Comparison of ENCODE assay signal across 30 mouse cellular contexts in genomic region chr13:14801020-14801419, GRCm38 (mm10).
DNase-seq lines count a peak whose midpoint lies in the region; ATAC-seq and TF ChIP-seq lines count a peak whose summit lies in the region.
"Had no signal": no experiment of that assay in that cellular context is flagged by ENCODE, and none has a peak within 500 bp of the region (broad histone marks: within the 10 kb centered on the region; RNA-seq: fewer than 3 reads in every experiment).

No protein-coding gene starts in this region.

- no peak overlapping the region for H3K4me3 ChIP-seq in forebrain, embryonic 11.5 days (ENCODE audit: low read depth, low read length)
- H3K4me3 ChIP-seq in forebrain, embryonic 14.5 days (ENCODE audit: low read depth, low read length) = no peak overlapping the region
- H3K4me3 ChIP-seq in midbrain, embryonic 11.5 days (ENCODE audit: low read depth, low read length) = no peak overlapping the region
- no peak overlapping the region for H3K4me3 ChIP-seq in midbrain, embryonic 10.5 days
- no peak overlapping the region for H3K4me3 ChIP-seq in hindbrain, postnatal 0 days (ENCODE audit: low read length)
- H3K4me3 ChIP-seq: embryonic facial prominence, embryonic 10.5 days; embryonic facial prominence, embryonic 15.5 days; forebrain, embryonic 13.5 days; gastrocnemius, adult 2 months; heart, adult 2 months; heart, embryonic 13.5 days; kidney, embryonic 15.5 days; limb, embryonic 13.5 days had no signal

- no peaks in the 10 kb centered on the region for H3K36me3 ChIP-seq in forebrain, embryonic 11.5 days (ENCODE audit: control insufficient read depth, insufficient read depth, low read length)
- no peaks in the 10 kb centered on the region for H3K36me3 ChIP-seq in forebrain, embryonic 14.5 days (ENCODE audit: control insufficient read depth, insufficient read depth, low read length)
- no peaks in the 10 kb centered on the region for H3K36me3 ChIP-seq in midbrain, embryonic 11.5 days (ENCODE audit: control insufficient read depth, insufficient read depth, low read length)
- no peaks in the 10 kb centered on the region for H3K36me3 ChIP-seq in midbrain, embryonic 10.5 days
- no peaks in the 10 kb centered on the region for H3K36me3 ChIP-seq in hindbrain, postnatal 0 days (ENCODE audit: insufficient read depth, low read length)
- H3K36me3 ChIP-seq: embryonic facial prominence, embryonic 10.5 days; embryonic facial prominence, embryonic 15.5 days; heart, embryonic 13.5 days; kidney, embryonic 15.5 days; limb, embryonic 13.5 days had no signal

- DNase-seq in forebrain, embryonic 11.5 days (ENCODE audit: low spot score) = no peak
- DNase-seq in forebrain, embryonic 14.5 days (ENCODE audit: low spot score) = no peak
- DNase-seq in midbrain, embryonic 11.5 days (ENCODE audit: low spot score, missing footprints) = no peak
- DNase-seq in midbrain, embryonic 10.5 days (ENCODE audit: low spot score) = no peak
- peak; percentile 31 for DNase-seq in brain, embryonic 14.5 days (ENCODE audit: low read depth)
- peak; percentile 1 for DNase-seq in hindbrain, postnatal 0 days (ENCODE audit: low spot score)
- DNase-seq in spleen, adult 18-20 months = no peak
- no peak for DNase-seq in urinary bladder, adult 18-20 months (ENCODE audit: low spot score in 2 of 2)
- DNase-seq: adrenal gland, postnatal 10 days; cerebellum, adult 11 months; cerebellum, adult 9-10 months; cerebellum, postnatal 36 days; gastrocnemius, adult 2 months; gastrocnemius, postnatal 36 days; heart, adult 2 months; kidney, adult 18-20 months; kidney, postnatal 25 days; lung, postnatal 36 days; right cerebral cortex, adult 18-20 months; thymus, adult 18-20 months; thymus, postnatal 4 days had no signal

- H3K4me1 ChIP-seq in forebrain, embryonic 11.5 days (replicated peaks; ENCODE audit: control insufficient read depth, insufficient read depth, low read length) = no peaks in the 10 kb centered on the region
- no peaks in the 10 kb centered on the region for H3K4me1 ChIP-seq in forebrain, embryonic 14.5 days (ENCODE audit: control insufficient read depth, insufficient read depth, low read length)
- no peaks in the 10 kb centered on the region for H3K4me1 ChIP-seq in midbrain, embryonic 11.5 days (ENCODE audit: control insufficient read depth, insufficient read depth, low read length)
- H3K4me1 ChIP-seq in midbrain, embryonic 10.5 days = peaks cover 12% of the 10 kb centered on the region
- H3K4me1 ChIP-seq in hindbrain, postnatal 0 days (ENCODE audit: insufficient read depth, low read length) = no peaks in the 10 kb centered on the region
- H3K4me1 ChIP-seq: embryonic facial prominence, embryonic 10.5 days; embryonic facial prominence, embryonic 15.5 days; forebrain, embryonic 13.5 days; heart, embryonic 13.5 days; kidney, embryonic 15.5 days; limb, embryonic 13.5 days had no signal

- no peaks in the 10 kb centered on the region for H3K9me3 ChIP-seq in forebrain, embryonic 11.5 days (ENCODE audit: control insufficient read depth, low read length)
- no peaks in the 10 kb centered on the region for H3K9me3 ChIP-seq in forebrain, embryonic 14.5 days (replicated peaks; ENCODE audit: control insufficient read depth, low read length)
- no peaks in the 10 kb centered on the region for H3K9me3 ChIP-seq in midbrain, embryonic 11.5 days (ENCODE audit: control insufficient read depth, low read length)
- no peaks in the 10 kb centered on the region for H3K9me3 ChIP-seq in midbrain, embryonic 10.5 days (replicated peaks)
- no peaks in the 10 kb centered on the region for H3K9me3 ChIP-seq in hindbrain, postnatal 0 days (ENCODE audit: low read length)
- H3K9me3 ChIP-seq: embryonic facial prominence, embryonic 10.5 days; embryonic facial prominence, embryonic 15.5 days; forebrain, embryonic 13.5 days; kidney, embryonic 15.5 days; limb, embryonic 13.5 days had no signal

- no peak for TF ChIP-seq POLR2A in brain, embryonic 14.5 days (IDR thresholded peaks at IDR 0.05; ENCODE audit: borderline replicate concordance, extremely low read depth, insufficient read depth, insufficient read length, poor library complexity, severe bottlenecking)

- TF ChIP-seq CTCF in brain, embryonic 14.5 days (IDR thresholded peaks at IDR 0.05; ENCODE audit: borderline replicate concordance, extremely low read depth, insufficient read depth, insufficient read length) = no peak
- TF ChIP-seq CTCF in hindbrain, postnatal 0 days (IDR thresholded peaks at IDR 0.05; ENCODE audit: low read depth) = no peak

- no peak overlapping the region for H3K9ac ChIP-seq in forebrain, embryonic 11.5 days (ENCODE audit: low read length)
- H3K9ac ChIP-seq in forebrain, embryonic 14.5 days (ENCODE audit: low read length) = no peak overlapping the region
- H3K9ac ChIP-seq in midbrain, embryonic 11.5 days (ENCODE audit: low read length) = no peak overlapping the region
- H3K9ac ChIP-seq in hindbrain, postnatal 0 days (replicated peaks; ENCODE audit: low read length) = no peak overlapping the region
- H3K9ac ChIP-seq: embryonic facial prominence, embryonic 15.5 days; forebrain, embryonic 13.5 days; heart, embryonic 13.5 days; kidney, embryonic 15.5 days; limb, embryonic 13.5 days had no signal

- 19% methylated on average over 3 of the region's 3 CpGs for WGBS in forebrain, embryonic 11.5 days
- 20% methylated on average over 3 of the region's 3 CpGs for WGBS in forebrain, embryonic 14.5 days
- WGBS in midbrain, embryonic 11.5 days = 13% methylated on average over 3 of the region's 3 CpGs
- 34% methylated on average over 3 of the region's 3 CpGs for WGBS in midbrain, embryonic 10.5 days
- 22% methylated on average over 3 of the region's 3 CpGs for WGBS in hindbrain, postnatal 0 days

- H3K27ac ChIP-seq in forebrain, embryonic 11.5 days (ENCODE audit: low read depth, low read length) = no peak overlapping the region
- H3K27ac ChIP-seq in forebrain, embryonic 14.5 days (ENCODE audit: low read depth, low read length) = no peak overlapping the region
- H3K27ac ChIP-seq in midbrain, embryonic 11.5 days (ENCODE audit: low read depth, low read length) = no peak overlapping the region
- no peak overlapping the region; the same call in 1 of the 2 replicates for H3K27ac ChIP-seq in midbrain, embryonic 10.5 days (replicated peaks)
- no peak overlapping the region for H3K27ac ChIP-seq in hindbrain, postnatal 0 days
- H3K27ac ChIP-seq: embryonic facial prominence, embryonic 10.5 days; embryonic facial prominence, embryonic 15.5 days; forebrain, embryonic 13.5 days; gastrocnemius, adult 2 months; heart, adult 2 months; heart, embryonic 13.5 days; kidney, embryonic 15.5 days; limb, embryonic 13.5 days; stomach, postnatal 0 days had no signal

- no peaks in the 10 kb centered on the region for H3K27me3 ChIP-seq in forebrain, embryonic 11.5 days (ENCODE audit: control insufficient read depth, insufficient read depth, low read length)
- no peaks in the 10 kb centered on the region for H3K27me3 ChIP-seq in forebrain, embryonic 14.5 days (replicated peaks; ENCODE audit: control insufficient read depth, insufficient read depth, low read length)
- H3K27me3 ChIP-seq in midbrain, embryonic 11.5 days (ENCODE audit: control insufficient read depth, insufficient read depth, low read length) = no peaks in the 10 kb centered on the region
- H3K27me3 ChIP-seq in midbrain, embryonic 10.5 days (ENCODE audit: low read depth, poor library complexity, severe bottlenecking) = no peaks in the 10 kb centered on the region
- H3K27me3 ChIP-seq in hindbrain, postnatal 0 days (ENCODE audit: insufficient read depth, low read length) = no peaks in the 10 kb centered on the region
- H3K27me3 ChIP-seq: CH12.LX; embryonic facial prominence, embryonic 15.5 days; forebrain, embryonic 13.5 days; heart, embryonic 13.5 days; kidney, embryonic 15.5 days; limb, embryonic 13.5 days had no signal

- H3K4me2 ChIP-seq in forebrain, embryonic 11.5 days (ENCODE audit: low read depth, low read length, severe bottlenecking) = no peak overlapping the region
- no peak overlapping the region for H3K4me2 ChIP-seq in forebrain, embryonic 14.5 days (ENCODE audit: low read length)
- no peak overlapping the region for H3K4me2 ChIP-seq in midbrain, embryonic 11.5 days
- H3K4me2 ChIP-seq in hindbrain, postnatal 0 days (ENCODE audit: low read depth, low read length) = no peak overlapping the region
- H3K4me2 ChIP-seq: embryonic facial prominence, embryonic 15.5 days; forebrain, embryonic 13.5 days; heart, embryonic 13.5 days; kidney, embryonic 15.5 days; limb, embryonic 13.5 days; liver, embryonic 11.5 days had no signal

- peak; percentile 33; the same call in 1 of the 2 replicates for ATAC-seq in forebrain, embryonic 11.5 days (replicated peaks; ENCODE audit: low FRiP score)
- ATAC-seq in forebrain, embryonic 14.5 days = no peak
- ATAC-seq in midbrain, embryonic 11.5 days (ENCODE audit: low FRiP score) = peak; percentile 70
- no peak for ATAC-seq in hindbrain, postnatal 0 days
- ATAC-seq: forebrain, embryonic 13.5 days had no signal

Comparison
In these comparisons a context has a peak if more than half of its experiments do, and no peak if none do; other contexts are left out.
1. ATAC-seq: peak in forebrain, embryonic 11.5 days (single experiment) and midbrain, embryonic 11.5 days (single experiment); none in forebrain, embryonic 14.5 days (single experiment) and hindbrain, postnatal 0 days (single experiment).
2. DNase-seq: peak in brain, embryonic 14.5 days (single experiment) and hindbrain, postnatal 0 days (single experiment); none in forebrain, embryonic 11.5 days (single experiment), forebrain, embryonic 14.5 days (single experiment), midbrain, embryonic 11.5 days (single experiment), midbrain, embryonic 10.5 days (single experiment), spleen, adult 18-20 months (0 of 2) and urinary bladder, adult 18-20 months (0 of 2).